7 mouse cellular contexts compared by ENCODE assay signal in the genomic region with DNA sequence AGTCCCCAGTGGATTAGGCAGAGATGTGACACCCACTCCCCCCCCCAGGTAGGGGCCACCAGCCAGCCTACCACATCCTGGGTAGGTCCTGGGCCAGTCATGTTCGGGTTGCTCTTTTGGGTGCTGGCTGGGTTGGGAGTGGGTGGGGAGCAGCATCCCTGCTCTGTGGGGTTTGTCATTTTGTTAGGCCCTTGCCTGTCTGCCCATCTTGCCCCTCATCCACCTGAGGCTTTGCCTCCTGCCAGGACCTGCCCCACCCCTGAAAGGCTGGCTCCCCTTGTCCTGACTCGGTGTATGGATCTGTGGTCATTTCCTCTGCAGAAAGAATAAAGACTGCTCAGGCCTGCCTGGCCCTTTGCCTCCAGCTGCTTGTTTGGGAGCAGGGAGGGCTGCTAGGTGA. TPM values are rescaled to one million over a fixed set of nuclear protein-coding genes. Genes with fewer than 3 reads are reported as not detected.
DNase-seq lines count a peak whose midpoint lies in the region; ATAC-seq and TF ChIP-seq lines count a peak whose summit lies in the region.

No protein-coding gene starts in this region.

- 0 out of 2 replicates have a peak, but pooled peaks cover 11% of the 10 kb centered on the region for H3K4me1 ChIP-seq in kidney, postnatal 0 days (replicated peaks; ENCODE audit: insufficient read depth, low read length)
- peaks cover 9% of the 10 kb centered on the region for H3K4me1 ChIP-seq in forebrain, embryonic 13.5 days
- peaks cover 12% of the 10 kb centered on the region for H3K4me1 ChIP-seq in midbrain, embryonic 12.5 days

- H3K4me2 ChIP-seq in kidney, postnatal 0 days (ENCODE audit: low read length): peak overlapping the region; percentile 75; the same call in 1 of the 2 replicates
- peak overlapping the region; percentile 77 for H3K4me2 ChIP-seq in forebrain, embryonic 13.5 days
- H3K4me2 ChIP-seq in midbrain, embryonic 12.5 days (replicated peaks): peak overlapping the region; percentile 80

- TF ChIP-seq CTCF in kidney, postnatal 0 days (IDR thresholded peaks at IDR 0.05; ENCODE audit: low read depth): no peak

- H3K4me3 ChIP-seq in kidney, postnatal 0 days (replicated peaks; ENCODE audit: low read depth, low read length): no peak overlapping the region
- peak overlapping the region; percentile 73; the same call in 1 of the 2 replicates for H3K4me3 ChIP-seq in forebrain, embryonic 13.5 days
- peak overlapping the region; percentile 92 for H3K4me3 ChIP-seq in midbrain, embryonic 12.5 days

- no peaks in the 10 kb centered on the region for H3K27me3 ChIP-seq in kidney, postnatal 0 days (ENCODE audit: insufficient read depth, low read length)
- no peaks in the 10 kb centered on the region for H3K27me3 ChIP-seq in forebrain, embryonic 13.5 days
- no peaks in the 10 kb centered on the region for H3K27me3 ChIP-seq in midbrain, embryonic 12.5 days

- no peak overlapping the region for H3K9ac ChIP-seq in kidney, postnatal 0 days (ENCODE audit: low read depth, low read length)
- peak overlapping the region; percentile 84 for H3K9ac ChIP-seq in forebrain, embryonic 13.5 days
- peak overlapping the region; percentile 92 for H3K9ac ChIP-seq in midbrain, embryonic 12.5 days (replicated peaks)

- H3K36me3 ChIP-seq in kidney, postnatal 0 days (ENCODE audit: insufficient read depth, low read length): 0 out of 2 replicates have a peak, but pooled peaks cover 4% of the 10 kb centered on the region
- peaks cover 35% of the 10 kb centered on the region for H3K36me3 ChIP-seq in forebrain, embryonic 13.5 days (ENCODE audit: poor library complexity, severe bottlenecking)
- H3K36me3 ChIP-seq in midbrain, embryonic 12.5 days: peaks cover 20% of the 10 kb centered on the region

- no peaks in the 10 kb centered on the region for H3K9me3 ChIP-seq in kidney, postnatal 0 days (replicated peaks; ENCODE audit: low read length)
- no peaks in the 10 kb centered on the region for H3K9me3 ChIP-seq in forebrain, embryonic 13.5 days (replicated peaks)
- H3K9me3 ChIP-seq in midbrain, embryonic 12.5 days: no peaks in the 10 kb centered on the region

- ATAC-seq in kidney, postnatal 0 days (replicated peaks; ENCODE audit: low FRiP score, low read depth): no peak
- ATAC-seq in forebrain, embryonic 13.5 days: no peak
- no peak for ATAC-seq in midbrain, embryonic 12.5 days (ENCODE audit: low FRiP score, low read depth)

- no peak overlapping the region for H3K27ac ChIP-seq in kidney, postnatal 0 days
- H3K27ac ChIP-seq in forebrain, embryonic 13.5 days: no peak overlapping the region
- no peak overlapping the region for H3K27ac ChIP-seq in midbrain, embryonic 12.5 days (replicated peaks)

- WGBS in kidney, postnatal 0 days: 91% methylated on average over 2 of the region's 2 CpGs
- 88% methylated on average over 2 of the region's 2 CpGs for WGBS in forebrain, embryonic 13.5 days
- WGBS in midbrain, embryonic 12.5 days: 88% methylated on average over 2 of the region's 2 CpGs

- DNase-seq in kidney, postnatal 0 days (ENCODE audit: low spot score): no peak
- no peak for DNase-seq in kidney, postnatal 10 days
- DNase-seq in cerebellum, postnatal 10 days: peak; percentile 29 to 38
- no peak for DNase-seq in T-cell, adult 2 months (ENCODE audit: low spot score)
- DNase-seq in kidney, adult 18-20 months: no peak

RNA-seq across cellular contexts. Expression of a gene that starts 1.6 kb away (rescaled TPM):
- polyA plus RNA-seq in kidney, postnatal 0 days (2015; fragmentation: Nextera tagmentation; extraction: Ambion mirVana): 176 and 185 TPM in 2 replicates
- polyA plus RNA-seq in forebrain, embryonic 13.5 days (2015; fragmentation: Nextera tagmentation; extraction: Ambion mirVana): 209 and 234 TPM in 2 replicates
- 193 and 205 TPM in 2 replicates for polyA plus RNA-seq in midbrain, embryonic 12.5 days (2016; fragmentation: Nextera tagmentation; extraction: Ambion mirVana)

RNA-seq across cellular contexts. Expression of a gene that starts 41.4 kb away (rescaled TPM):
- polyA plus RNA-seq in kidney, postnatal 0 days (2015; fragmentation: Nextera tagmentation; extraction: Ambion mirVana): 373 and 405 TPM in 2 replicates
- polyA plus RNA-seq in forebrain, embryonic 13.5 days (2015; fragmentation: Nextera tagmentation; extraction: Ambion mirVana): 608 and 639 TPM in 2 replicates
- 443 and 461 TPM in 2 replicates for polyA plus RNA-seq in midbrain, embryonic 12.5 days (2016; fragmentation: Nextera tagmentation; extraction: Ambion mirVana)

Comparison
In these comparisons a context has a peak if more than half of its experiments do, and no peak if none do; other contexts are left out.
1. DNase-seq: peak in cerebellum, postnatal 10 days (2 of 2); none in kidney, postnatal 0 days (single experiment), kidney, postnatal 10 days (single experiment), T-cell, adult 2 months (single experiment) and kidney, adult 18-20 months (single experiment).
2. Peak in every context shown above with its lines, with median percentiles within 50 percentile points of each other: H3K4me2 ChIP-seq.